Mouse (Mus musculus) kidney, embryonic 14.5 days (tissue): ENCODE data around the gene Frem2. TPM values are rescaled to one million over a fixed set of nuclear protein-coding genes. Genes with fewer than 3 reads are reported as not detected.

Experiments
- ATAC-seq: fragments of 200-750 bp; cut with Nextera tagmentation; 2 replicates; pipeline ENCODE4 v1.8.0; 2017; ENCODE audit warnings: moderate number of reproducible peaks, mild to moderate bottlenecking, moderate TSS enrichment, moderate library complexity; ENCODE audit not compliant: low FRiP score, low TSS enrichment
- H3K27ac ChIP-seq: fragments of 300-500 bp; sonication (generic); 2 replicates; pipeline ENCODE4 v1.5.1; 2014; ENCODE audit warnings: low read depth, mild to moderate bottlenecking, low read length, moderate library complexity, mixed read lengths
- H3K27me3 ChIP-seq: fragments of 300-500 bp; sonication (generic); 2 replicates; pipeline ENCODE4 v1.6.1; 2014; ENCODE audit warnings: mild to moderate bottlenecking, low read length; ENCODE audit not compliant: control insufficient read depth, insufficient read depth
- H3K36me3 ChIP-seq: fragments of 300-500 bp; sonication (generic); 2 replicates; pipeline ENCODE4 v1.6.1; 2014; ENCODE audit warnings: low read length, mixed read lengths; ENCODE audit not compliant: control insufficient read depth, insufficient read depth
- H3K4me1 ChIP-seq: fragments of 300-500 bp; sonication (generic); 2 replicates; pipeline ENCODE4 v1.6.1; 2014; ENCODE audit warnings: low read length, mixed read lengths; ENCODE audit not compliant: control insufficient read depth, insufficient read depth
- H3K4me2 ChIP-seq: fragments of 300-500 bp; sonication (generic); replicated peaks from 2 replicates; pipeline ENCODE4 v1.6.1; 2014; ENCODE audit warnings: low read depth, mild to moderate bottlenecking, low read length
- H3K4me3 ChIP-seq: fragments of 300-500 bp; sonication (generic); 2 replicates; pipeline ENCODE4 v1.5.1; 2014; ENCODE audit warnings: mild to moderate bottlenecking, low read length
- H3K9ac ChIP-seq: fragments of 300-500 bp; sonication (generic); 2 replicates; pipeline ENCODE4 v1.6.1; 2014; ENCODE audit warnings: low read depth, mild to moderate bottlenecking, low read length, moderate library complexity
- H3K9me3 ChIP-seq: fragments of 300-500 bp; sonication (generic); 2 replicates; pipeline ENCODE4 v1.6.1; 2016; ENCODE audit warnings: low read length; ENCODE audit not compliant: control insufficient read depth
- WGBS: fragments of 180-500 bp; shearing (Covaris S2); extraction: QIAGEN DNeasy Blood & Tissue Kit; methylation state at CpG from one replicate; pipeline ENCODE4 v1.1.7; 2014; 5-methylcytosine and 5-hydroxymethylcytosine counted together
- polyA plus RNA-seq: library from polyadenylated mRNA; unstranded; fragments of >200 nt; fragmentation: Nextera tagmentation; extraction: Ambion mirVana; gene quantifications from 2 replicates; pipeline ENCODE4 v1.2.1, GENCODE M21; 2014

Frem2 gene
- polyA plus RNA-seq: 14.8 and 27.0 TPM in 2 replicates

DNA sequence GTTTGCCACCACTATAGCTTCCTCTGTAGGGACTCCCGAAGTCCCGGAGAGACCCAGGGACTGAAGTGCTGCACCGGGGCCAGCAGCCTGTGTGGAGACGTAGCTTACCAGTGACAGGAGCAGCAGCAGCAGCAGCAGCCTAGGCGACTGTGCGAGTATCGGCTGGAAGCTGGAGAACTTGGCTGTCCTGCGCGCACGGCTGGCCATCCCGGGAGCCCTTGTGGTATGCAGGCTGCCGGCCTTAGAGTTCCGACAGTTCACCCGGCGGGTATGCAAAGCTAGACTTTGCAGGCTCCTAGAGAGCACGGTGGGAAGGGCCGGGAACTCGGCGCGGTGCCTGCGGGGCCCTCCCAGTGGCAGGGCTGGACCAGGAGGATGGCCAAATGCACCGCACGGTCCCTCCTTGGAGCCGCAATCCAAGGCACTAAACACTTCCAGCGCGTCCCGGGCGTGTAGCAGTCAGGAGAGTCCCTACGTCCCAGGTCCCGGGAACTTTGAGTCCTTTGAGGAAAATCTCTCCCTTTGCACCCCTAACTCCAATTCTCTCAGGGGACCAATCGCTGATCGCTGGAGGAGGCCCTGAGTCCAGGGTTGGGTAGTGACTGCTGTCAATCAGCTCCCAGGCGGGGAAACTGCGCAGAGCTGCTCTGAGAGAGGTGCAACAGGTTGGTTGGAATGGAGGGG is at the start of gene Frem2:
Gene Frem2 (minus strand): TSS at position 478 of the 684 bp plus-strand sequence.
- Histone ChIP-seq H3K27me3 (peaks cover 14% of the 10 kb centered on the region), H3K36me3 (peaks cover 31% of the 10 kb centered on the region), H3K4me2 (peak within 1 kb of the TSS; percentile 95), H3K9ac (peak within 1 kb of the TSS; percentile 56), H3K4me1 (0 out of 2 replicates have a peak, but pooled peaks cover 4% of the 10 kb centered on the region), H3K27ac (peak within 1 kb of the TSS; percentile 79; the same call in 1 of the 2 replicates), H3K9me3 (peaks cover 27% of the 10 kb centered on the region), H3K4me3 (peak within 1 kb of the TSS; percentile 61)
- 0% methylated on average over 34 of the region's 34 CpGs for WGBS
- ATAC-seq: peak; percentile 95

DNA sequence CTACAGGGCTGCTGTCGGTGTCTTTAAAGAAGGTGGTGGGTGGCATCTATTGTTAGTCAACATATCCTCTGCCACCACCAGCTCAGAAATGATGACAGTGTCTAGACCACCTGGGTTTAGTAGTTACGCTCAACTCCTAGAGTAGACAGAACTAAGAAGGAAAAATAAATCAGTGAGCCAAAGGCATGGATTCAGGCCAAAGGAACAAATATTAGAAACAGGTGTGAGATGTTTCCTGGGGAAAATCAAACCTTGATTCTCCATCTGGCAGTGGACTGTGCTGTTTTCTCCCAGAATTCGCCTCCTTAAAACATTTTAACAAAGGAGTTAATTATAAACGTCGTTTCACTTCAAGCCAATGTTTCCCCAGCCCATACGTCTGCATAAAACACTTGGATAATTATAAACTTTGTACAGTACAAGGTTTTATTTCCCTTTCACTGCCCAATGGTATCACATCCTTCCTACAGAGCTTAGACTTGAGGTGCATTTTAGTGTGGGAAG is 48.9 kb upstream of the Frem2 start:
- H3K27ac ChIP-seq: no peak overlapping the region
- H3K9ac ChIP-seq: no peak overlapping the region
- WGBS: 54% methylated on average over 6 of the region's 6 CpGs
- H3K4me1 ChIP-seq: no peaks in the 10 kb centered on the region
- H3K4me2 ChIP-seq: no peak overlapping the region
- no peak overlapping the region for H3K4me3 ChIP-seq
- no peaks in the 10 kb centered on the region for H3K9me3 ChIP-seq
- H3K36me3 ChIP-seq: no peaks in the 10 kb centered on the region
- no peak for ATAC-seq
- H3K27me3 ChIP-seq: no peaks in the 10 kb centered on the region

GRCm38 (mm10) chr3:53703126-53703505 is 46.0 kb upstream of the Frem2 start:
- Histone ChIP-seq H3K36me3 (no peaks in the 10 kb centered on the region), H3K4me1 (no peaks in the 10 kb centered on the region), H3K9ac (no peak overlapping the region), H3K9me3 (no peaks in the 10 kb centered on the region), H3K27me3 (no peaks in the 10 kb centered on the region), H3K27ac (no peak overlapping the region), H3K4me3 (no peak overlapping the region), H3K4me2 (no peak overlapping the region)
- ATAC-seq: 0 out of 2 replicates have a peak, but pooled peaks have one; percentile 55
- 51% methylated on average over 8 of the region's 8 CpGs for WGBS

GRCm38 (mm10) chr3:53702421-53703125 is 45.4 kb upstream of the Frem2 start:
- ATAC-seq: no peak
- Histone ChIP-seq H3K4me2 (no peak overlapping the region), H3K9me3 (no peaks in the 10 kb centered on the region), H3K4me3 (no peak overlapping the region), H3K4me1 (no peaks in the 10 kb centered on the region), H3K9ac (no peak overlapping the region), H3K27ac (no peak overlapping the region), H3K36me3 (no peaks in the 10 kb centered on the region), H3K27me3 (no peaks in the 10 kb centered on the region)
- 61% methylated on average over 9 of the region's 9 CpGs for WGBS

GRCm38 (mm10) chr3:53701940-53702339 is 44.8 kb upstream of the Frem2 start:
- H3K4me1 ChIP-seq: no peaks in the 10 kb centered on the region
- H3K9ac ChIP-seq: no peak overlapping the region
- no peak overlapping the region for H3K4me2 ChIP-seq
- WGBS: 62% methylated on average over 1 of the region's 1 CpGs
- ATAC-seq: no peak
- H3K4me3 ChIP-seq: no peak overlapping the region
- H3K27ac ChIP-seq: no peak overlapping the region
- H3K27me3 ChIP-seq: no peaks in the 10 kb centered on the region
- H3K36me3 ChIP-seq: no peaks in the 10 kb centered on the region
- no peaks in the 10 kb centered on the region for H3K9me3 ChIP-seq

- Histone ChIP-seq H3K27me3 (no peaks in the 10 kb centered on the region), H3K36me3 (no peaks in the 10 kb centered on the region), H3K9ac (no peak overlapping the region), H3K9me3 (no peaks in the 10 kb centered on the region), H3K4me2 (no peak overlapping the region), H3K27ac (no peak overlapping the region), H3K4me3 (no peak overlapping the region), H3K4me1 (no peaks in the 10 kb centered on the region)
- peak; percentile 71 for ATAC-seq
- whole genome bisulfite sequencing: 60% methylated on average over 6 of the region's 6 CpGs
These were observed 30.6 kb upstream of the Frem2 start for GRCm38 (mm10) chr3:53687776-53688175.

GRCm38 (mm10) chr3:53682244-53682643 is 25.1 kb upstream of the Frem2 start:
- no peaks in the 10 kb centered on the region for H3K9me3 ChIP-seq
- no peak overlapping the region for H3K27ac ChIP-seq
- ATAC-seq: no peak
- no peaks in the 10 kb centered on the region for H3K4me1 ChIP-seq
- H3K9ac ChIP-seq: no peak overlapping the region
- no peaks in the 10 kb centered on the region for H3K36me3 ChIP-seq
- no peak overlapping the region for H3K4me3 ChIP-seq
- WGBS: 58% methylated on average over 2 of the region's 2 CpGs
- H3K4me2 ChIP-seq: no peak overlapping the region
- no peaks in the 10 kb centered on the region for H3K27me3 ChIP-seq

DNA sequence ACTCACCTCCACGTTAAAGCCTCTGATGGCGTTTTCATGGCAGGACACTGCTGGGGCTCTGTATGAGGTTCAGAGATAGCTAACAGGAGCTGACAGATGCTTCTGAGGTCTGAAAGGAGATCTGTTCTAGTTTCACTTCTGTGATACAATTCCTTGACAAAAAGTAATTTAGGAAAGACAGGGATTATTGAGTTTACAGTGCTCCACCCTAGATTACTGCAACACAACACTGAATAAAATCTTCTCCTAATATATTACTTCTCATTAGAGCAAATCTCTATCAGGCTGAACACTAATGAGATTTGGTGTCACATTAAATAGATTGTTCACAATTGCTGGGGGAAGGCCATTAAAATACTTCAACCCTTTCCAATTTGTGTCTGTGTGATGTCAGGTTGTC is 23.7 kb upstream of the Frem2 start:
- Histone ChIP-seq H3K4me3 (no peak overlapping the region), H3K4me1 (no peaks in the 10 kb centered on the region), H3K27me3 (no peaks in the 10 kb centered on the region), H3K36me3 (no peaks in the 10 kb centered on the region), H3K9ac (no peak overlapping the region), H3K27ac (no peak overlapping the region), H3K4me2 (no peak overlapping the region), H3K9me3 (no peaks in the 10 kb centered on the region)
- WGBS: 30% methylated on average over 2 of the region's 2 CpGs
- ATAC-seq: no peak

DNA sequence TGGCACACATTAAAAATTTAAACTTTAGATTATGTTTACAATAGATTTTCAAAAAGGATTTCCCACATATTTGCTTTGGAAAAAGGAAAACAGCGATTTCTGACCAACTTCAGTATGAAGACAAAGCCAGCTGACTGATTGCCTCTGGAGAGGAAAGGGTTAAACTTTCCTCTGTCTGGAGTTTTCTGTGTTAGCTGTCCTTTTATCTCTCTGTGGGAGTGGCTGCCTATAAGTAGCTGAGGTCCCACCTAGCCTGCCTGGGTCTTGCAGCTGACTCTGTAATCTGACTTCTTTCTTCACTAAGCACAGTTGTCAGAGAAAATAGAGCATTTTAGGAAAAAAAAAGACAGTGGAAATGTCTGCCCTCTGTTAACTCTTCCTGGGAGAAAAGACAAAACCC is 17.1 kb upstream of the Frem2 start:
- peak; percentile 71; the same call in 1 of the 2 replicates for ATAC-seq
- H3K4me2 ChIP-seq: no peak overlapping the region
- no peaks in the 10 kb centered on the region for H3K27me3 ChIP-seq
- 0 out of 2 replicates have a peak, but pooled peaks cover 2% of the 10 kb centered on the region for H3K4me1 ChIP-seq
- no peak overlapping the region for H3K27ac ChIP-seq
- no peaks in the 10 kb centered on the region for H3K9me3 ChIP-seq
- no peak overlapping the region for H3K9ac ChIP-seq
- no peak overlapping the region for H3K4me3 ChIP-seq
- WGBS: 45% methylated on average over 1 of the region's 1 CpGs
- no peaks in the 10 kb centered on the region for H3K36me3 ChIP-seq
